Mouse (Mus musculus): Measurements from ENCODE around the gene Gpr87. TPM values are rescaled to one million over a fixed set of nuclear protein-coding genes. Genes with fewer than 3 reads are reported as not detected.

Gene Gpr87
- polyA plus RNA-seq, 1 experiment = not detected

DNA sequence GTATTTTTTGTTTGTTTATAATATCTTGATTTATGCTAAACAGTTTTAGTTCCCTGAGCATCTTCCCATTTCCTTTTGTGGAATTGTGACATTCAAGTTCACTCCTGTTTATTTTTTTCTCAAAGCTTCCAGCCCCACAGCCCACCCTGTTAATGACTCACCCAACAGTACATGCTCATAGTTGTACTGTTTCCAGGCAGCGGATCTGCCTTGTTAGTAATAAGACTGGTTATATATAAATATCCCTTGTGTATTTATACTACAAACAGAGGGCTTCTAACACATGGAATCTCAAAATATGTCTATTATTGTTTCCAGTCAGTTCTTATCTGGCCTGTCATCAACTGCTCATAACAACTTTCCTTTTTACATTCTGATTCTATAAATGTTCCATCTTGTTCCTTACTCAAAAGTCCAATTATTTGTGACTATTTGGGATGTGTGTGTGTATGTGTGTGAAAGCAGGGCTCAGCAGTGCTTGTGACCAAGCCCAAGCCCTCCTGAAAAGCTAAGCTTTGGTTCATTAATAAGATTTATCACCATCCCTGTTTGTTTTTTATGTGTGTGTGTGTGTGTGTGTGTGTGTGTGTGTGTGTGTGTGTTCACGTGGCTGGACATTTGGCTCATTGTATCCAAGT lies 27.4 kb downstream of the Gpr87 start:
- TF ChIP-seq CTCF (IDR thresholded peaks at IDR 0.05; ENCODE audit: borderline replicate concordance, insufficient read depth, low read depth, low read length) = no peak
- no peak for TF ChIP-seq POLR2A (IDR thresholded peaks at IDR 0.05; ENCODE audit: borderline replicate concordance, insufficient read depth, low read length)
- 80% methylated on average over 2 of the region's 2 CpGs for WGBS

DNA sequence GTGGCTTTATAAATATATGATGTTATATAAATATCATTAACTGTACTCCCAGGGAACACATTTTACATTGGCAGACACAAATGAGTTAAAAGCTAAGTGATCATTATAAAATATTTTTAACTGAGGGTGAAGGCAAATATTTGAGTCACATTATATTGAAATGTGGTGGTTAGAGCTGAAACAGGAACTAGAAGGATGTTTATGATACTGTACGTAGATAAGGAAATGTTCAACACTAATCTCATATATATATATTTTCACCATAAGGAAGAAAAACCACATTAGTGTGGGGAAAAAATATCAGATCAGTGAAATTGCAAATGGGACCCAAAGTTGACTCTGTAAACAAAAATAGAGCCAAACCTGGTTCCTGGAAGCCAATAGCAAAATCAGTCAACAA lies 34.4 kb downstream of the Gpr87 start:
- WGBS = 96% methylated on average over 1 of the region's 1 CpGs
- no peak overlapping the region for H3K27ac ChIP-seq (ENCODE audit: insufficient read depth, low read length)
- TF ChIP-seq POLR2A (IDR thresholded peaks at IDR 0.05; ENCODE audit: borderline replicate concordance, insufficient read depth, low read length) (no peak), CTCF (IDR thresholded peaks at IDR 0.05; ENCODE audit: borderline replicate concordance, insufficient read depth, low read depth, low read length) (no peak)

More for the DNA sequence above, 27.4 kb downstream of the Gpr87 start:
- H3K4me1 ChIP-seq (ENCODE audit: control insufficient read depth, insufficient read depth, low read length) = peaks cover 3% of the 10 kb centered on the region; the same call in 1 of the 2 replicates
- no peak overlapping the region for H3K27ac ChIP-seq (ENCODE audit: insufficient read depth, low read length)
- H3K4me3 ChIP-seq (replicated peaks; ENCODE audit: insufficient read depth, low read depth, low read length) = no peak overlapping the region
- DNase-seq = no peak
- H3K27me3 ChIP-seq (ENCODE audit: control insufficient read depth, insufficient read depth, low read length) = no peaks in the 10 kb centered on the region

DNA sequence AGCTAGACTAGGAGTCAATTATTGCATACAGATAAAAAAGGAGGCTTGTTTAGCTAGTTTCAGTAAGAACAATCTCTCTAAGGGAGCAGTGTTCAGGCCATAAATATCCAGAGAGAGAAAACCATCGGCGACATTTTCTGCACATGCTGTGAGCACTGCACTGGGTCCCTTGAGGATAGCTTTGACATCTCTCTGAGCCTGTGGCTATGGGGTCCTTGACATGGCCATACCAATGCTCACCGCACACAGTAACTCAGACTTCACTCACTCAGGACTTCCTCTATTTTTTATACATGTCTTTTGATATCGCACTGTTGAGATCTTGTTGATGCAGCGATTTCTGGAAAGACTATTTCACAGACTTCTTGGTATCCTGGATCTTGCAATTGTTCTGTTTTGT lies 37.9 kb downstream of the Gpr87 start:
- DNase-seq = no peak
- Histone ChIP-seq H3K27ac (ENCODE audit: insufficient read depth, low read length) (no peak overlapping the region), H3K27me3 (ENCODE audit: control insufficient read depth, insufficient read depth, low read length) (no peaks in the 10 kb centered on the region), H3K4me3 (replicated peaks; ENCODE audit: insufficient read depth, low read depth, low read length) (no peak overlapping the region), H3K4me1 (ENCODE audit: control insufficient read depth, insufficient read depth, low read length) (no peaks in the 10 kb centered on the region)
- WGBS = 92% methylated on average over 5 of the region's 5 CpGs
- TF ChIP-seq CTCF (IDR thresholded peaks at IDR 0.05; ENCODE audit: borderline replicate concordance, insufficient read depth, low read depth, low read length) (no peak), POLR2A (IDR thresholded peaks at IDR 0.05; ENCODE audit: borderline replicate concordance, insufficient read depth, low read length) (no peak)

More for the DNA sequence above, 34.4 kb downstream of the Gpr87 start:
- H3K4me1 ChIP-seq (ENCODE audit: control insufficient read depth, insufficient read depth, low read length) = no peaks in the 10 kb centered on the region
- DNase-seq = no peak
- no peak overlapping the region for H3K4me3 ChIP-seq (replicated peaks; ENCODE audit: insufficient read depth, low read depth, low read length)
- H3K27me3 ChIP-seq (ENCODE audit: control insufficient read depth, insufficient read depth, low read length) = no peaks in the 10 kb centered on the region

DNA sequence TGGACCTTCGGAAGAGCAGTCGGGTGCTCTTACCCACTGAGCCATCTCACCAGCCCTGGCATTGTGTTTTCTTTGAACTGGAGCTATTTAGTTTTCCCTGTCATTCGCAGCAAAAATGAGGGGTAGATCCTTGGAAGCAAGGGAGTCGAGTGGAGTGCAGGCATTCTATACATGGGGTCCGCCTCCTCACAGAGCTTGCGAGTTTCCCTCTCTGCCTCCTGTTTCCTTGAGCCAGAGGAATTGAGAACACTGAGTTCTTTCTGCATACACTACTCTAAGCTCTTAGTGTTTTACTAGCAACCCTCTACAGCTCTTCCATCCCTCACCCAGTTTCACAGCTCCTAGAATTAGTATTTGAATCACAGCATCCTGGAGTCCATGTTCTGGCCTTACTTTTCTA lies 39.5 kb downstream of the Gpr87 start:
- H3K27me3 ChIP-seq (ENCODE audit: control insufficient read depth, insufficient read depth, low read length) = no peaks in the 10 kb centered on the region
- WGBS = 96% methylated on average over 6 of the region's 6 CpGs
- no peak overlapping the region for H3K4me3 ChIP-seq (replicated peaks; ENCODE audit: insufficient read depth, low read depth, low read length)
- no peak for TF ChIP-seq POLR2A (IDR thresholded peaks at IDR 0.05; ENCODE audit: borderline replicate concordance, insufficient read depth, low read length)
- no peak for TF ChIP-seq CTCF (IDR thresholded peaks at IDR 0.05; ENCODE audit: borderline replicate concordance, insufficient read depth, low read depth, low read length)
- no peaks in the 10 kb centered on the region for H3K4me1 ChIP-seq (ENCODE audit: control insufficient read depth, insufficient read depth, low read length)
- no peak overlapping the region for H3K27ac ChIP-seq (ENCODE audit: insufficient read depth, low read length)
- DNase-seq = no peak

DNA sequence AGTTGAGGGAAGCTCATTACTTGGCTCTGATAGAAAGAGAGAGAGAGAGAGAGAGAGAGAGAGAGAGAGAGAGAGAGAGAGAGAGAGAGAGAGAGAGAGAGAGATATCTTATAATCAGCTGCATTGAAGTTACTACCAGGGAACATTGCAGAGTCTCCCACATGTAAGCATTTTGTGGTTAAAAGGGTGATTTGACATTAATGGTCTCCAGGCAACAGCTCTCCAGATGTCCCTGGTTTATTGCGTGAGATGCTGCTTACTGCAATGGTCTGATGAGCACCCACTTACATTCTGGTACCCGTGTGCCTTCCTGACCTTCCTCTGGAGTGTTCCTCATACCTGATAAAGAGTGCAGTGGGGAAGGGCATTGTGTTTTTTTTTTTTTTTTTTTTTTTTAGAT lies 40.0 kb downstream of the Gpr87 start:
- WGBS = 89% methylated on average over 2 of the region's 2 CpGs
- no peak for DNase-seq
- Histone ChIP-seq H3K27me3 (ENCODE audit: control insufficient read depth, insufficient read depth, low read length) (no peaks in the 10 kb centered on the region), H3K27ac (ENCODE audit: insufficient read depth, low read length) (no peak overlapping the region), H3K4me3 (replicated peaks; ENCODE audit: insufficient read depth, low read depth, low read length) (no peak overlapping the region), H3K4me1 (ENCODE audit: control insufficient read depth, insufficient read depth, low read length) (no peaks in the 10 kb centered on the region)
- TF ChIP-seq CTCF (IDR thresholded peaks at IDR 0.05; ENCODE audit: borderline replicate concordance, insufficient read depth, low read depth, low read length) (no peak), POLR2A (IDR thresholded peaks at IDR 0.05; ENCODE audit: borderline replicate concordance, insufficient read depth, low read length) (no peak)

DNA sequence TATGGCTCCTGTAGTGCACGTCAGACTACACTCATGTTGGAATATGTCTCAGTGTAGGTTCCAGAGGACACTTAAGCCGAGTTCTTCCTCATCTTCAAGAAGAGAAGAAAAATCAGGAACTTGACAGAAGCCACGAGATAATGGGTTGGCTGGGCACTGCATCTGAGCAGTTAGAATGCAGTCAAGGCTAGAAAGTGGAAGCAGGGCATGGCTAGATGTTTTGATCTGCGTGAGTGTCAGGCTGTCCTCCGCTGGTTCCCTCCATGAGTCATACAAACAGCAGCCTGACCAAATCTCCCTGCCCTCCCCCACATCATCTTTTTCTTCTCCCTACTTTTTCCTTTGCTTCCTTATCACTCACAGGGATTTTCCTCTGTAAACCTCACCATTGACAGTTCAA lies 41.5 kb downstream of the Gpr87 start, which contains the start of gene P2ry14:
TSS of gene P2ry14 (minus strand) at position 195 of the 400 bp plus-strand sequence.
- no peak for TF ChIP-seq POLR2A (IDR thresholded peaks at IDR 0.05; ENCODE audit: borderline replicate concordance, insufficient read depth, low read length)
- TF ChIP-seq CTCF (IDR thresholded peaks at IDR 0.05; ENCODE audit: borderline replicate concordance, insufficient read depth, low read depth, low read length) = no peak
- WGBS = 89% methylated on average over 5 of the region's 5 CpGs
- DNase-seq = no peak
- H3K27ac ChIP-seq (ENCODE audit: insufficient read depth, low read length) = no peak within 1 kb of the TSS
- H3K4me1 ChIP-seq (ENCODE audit: control insufficient read depth, insufficient read depth, low read length) = no peaks in the 10 kb centered on the region
- no peak within 1 kb of the TSS for H3K4me3 ChIP-seq (replicated peaks; ENCODE audit: insufficient read depth, low read depth, low read length)
- no peaks in the 10 kb centered on the region for H3K27me3 ChIP-seq (ENCODE audit: control insufficient read depth, insufficient read depth, low read length)

DNA sequence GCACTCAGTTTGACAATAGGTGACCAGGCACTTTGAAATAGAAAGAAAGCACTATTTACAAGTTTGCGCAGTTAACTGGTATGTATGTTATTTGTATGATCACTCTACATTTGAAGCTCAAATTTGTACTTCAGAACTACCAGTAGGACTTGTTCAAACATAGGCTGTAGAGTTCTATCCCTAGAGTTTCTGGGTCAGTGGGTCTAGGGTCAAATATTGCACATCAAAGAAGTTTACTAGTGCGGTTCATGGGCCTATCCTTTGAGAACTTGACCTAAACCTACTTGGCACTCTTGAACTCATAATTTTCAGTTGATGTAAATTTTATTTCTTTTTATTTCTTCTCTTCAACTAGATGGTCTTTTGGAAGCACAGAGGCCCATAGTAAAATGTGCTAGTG lies 44.3 kb downstream of the Gpr87 start:
- WGBS = 98% methylated on average over 2 of the region's 2 CpGs
- Histone ChIP-seq H3K4me3 (replicated peaks; ENCODE audit: insufficient read depth, low read depth, low read length) (no peak overlapping the region), H3K27ac (ENCODE audit: insufficient read depth, low read length) (no peak overlapping the region), H3K4me1 (ENCODE audit: control insufficient read depth, insufficient read depth, low read length) (peaks cover 2% of the 10 kb centered on the region; the same call in 1 of the 2 replicates), H3K27me3 (ENCODE audit: control insufficient read depth, insufficient read depth, low read length) (no peaks in the 10 kb centered on the region)
- no peak for DNase-seq
- TF ChIP-seq POLR2A (IDR thresholded peaks at IDR 0.05; ENCODE audit: borderline replicate concordance, insufficient read depth, low read length) (no peak), CTCF (IDR thresholded peaks at IDR 0.05; ENCODE audit: borderline replicate concordance, insufficient read depth, low read depth, low read length) (no peak)

DNA sequence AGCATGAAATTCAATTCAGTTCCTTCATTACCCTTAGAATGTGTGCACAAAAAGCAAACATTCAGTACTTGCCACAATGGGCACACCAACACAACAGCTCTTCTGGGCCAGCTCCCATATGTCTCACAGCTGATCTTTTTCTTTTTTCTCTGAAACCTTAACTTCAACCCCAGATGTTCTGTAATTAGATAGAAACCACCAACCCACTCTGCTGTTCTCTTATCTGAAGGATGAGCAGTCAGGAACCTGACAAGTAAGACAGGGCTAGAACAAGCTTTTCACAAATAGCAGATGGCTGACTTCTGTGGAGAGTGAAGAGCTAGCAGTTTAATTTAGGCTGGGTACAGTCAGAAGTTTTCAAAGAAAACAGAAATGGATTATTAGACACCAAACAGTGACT lies 45.3 kb downstream of the Gpr87 start:
- DNase-seq = no peak
- peaks cover 2% of the 10 kb centered on the region; the same call in 1 of the 2 replicates for H3K4me1 ChIP-seq (ENCODE audit: control insufficient read depth, insufficient read depth, low read length)
- TF ChIP-seq POLR2A (IDR thresholded peaks at IDR 0.05; ENCODE audit: borderline replicate concordance, insufficient read depth, low read length) = no peak
- no peak for TF ChIP-seq CTCF (IDR thresholded peaks at IDR 0.05; ENCODE audit: borderline replicate concordance, insufficient read depth, low read depth, low read length)
- no peaks in the 10 kb centered on the region for H3K27me3 ChIP-seq (ENCODE audit: control insufficient read depth, insufficient read depth, low read length)
- no peak overlapping the region for H3K4me3 ChIP-seq (replicated peaks; ENCODE audit: insufficient read depth, low read depth, low read length)
- H3K27ac ChIP-seq (ENCODE audit: insufficient read depth, low read length) = no peak overlapping the region
